Mouse (Mus musculus): ENCODE results near the gene Ercc6.

Gene Ercc6

DNA sequence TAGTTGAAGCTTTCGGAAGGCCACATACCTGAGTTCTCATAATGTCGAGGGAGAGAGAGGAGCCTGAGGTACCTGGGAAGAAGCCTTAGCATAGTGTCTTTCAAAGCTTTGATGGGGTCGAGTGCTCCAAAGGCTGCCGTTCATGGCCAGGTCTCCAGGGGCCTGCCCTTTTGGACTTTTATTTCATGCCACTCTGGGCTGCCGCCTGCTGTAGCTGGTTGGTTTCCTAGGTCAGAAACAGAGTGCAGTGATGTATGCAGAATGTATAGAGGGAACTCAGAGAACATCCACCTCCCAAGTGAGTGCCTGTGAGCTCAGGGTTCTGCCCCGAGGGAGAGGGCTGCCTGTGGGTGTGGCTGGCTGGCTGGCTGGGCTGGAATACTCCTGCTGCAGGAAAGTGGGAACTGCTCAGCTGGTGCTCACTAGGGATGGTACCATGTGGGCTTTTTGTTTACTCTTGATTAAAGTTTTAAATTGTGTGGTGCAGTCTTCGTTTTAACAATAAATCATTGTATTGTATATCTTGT is 7.1 kb downstream of the Ercc6 start:
- no peak for DNase-seq (ENCODE audit: low read depth)

DNA sequence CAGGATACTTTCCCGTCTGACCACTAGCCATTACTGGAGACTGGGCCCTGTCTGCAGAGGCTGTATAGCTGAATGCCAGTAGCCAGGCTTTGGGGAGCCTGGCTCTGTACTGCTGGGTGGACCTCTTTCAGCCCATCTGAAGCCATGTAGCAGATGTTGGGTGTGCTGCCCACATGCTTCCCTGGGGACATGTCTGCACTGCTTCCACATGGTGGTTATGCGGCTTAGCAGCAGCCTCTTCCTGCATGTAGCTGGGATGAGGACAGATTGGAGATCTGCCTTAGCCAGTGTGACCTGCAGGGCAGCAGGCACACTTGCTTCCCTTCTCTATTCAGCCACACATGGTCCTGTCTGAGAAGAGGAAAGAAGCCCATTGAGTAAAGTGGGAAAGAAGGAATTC is 9.0 kb downstream of the Ercc6 start:
- no peak for DNase-seq (ENCODE audit: low read depth)

DNA sequence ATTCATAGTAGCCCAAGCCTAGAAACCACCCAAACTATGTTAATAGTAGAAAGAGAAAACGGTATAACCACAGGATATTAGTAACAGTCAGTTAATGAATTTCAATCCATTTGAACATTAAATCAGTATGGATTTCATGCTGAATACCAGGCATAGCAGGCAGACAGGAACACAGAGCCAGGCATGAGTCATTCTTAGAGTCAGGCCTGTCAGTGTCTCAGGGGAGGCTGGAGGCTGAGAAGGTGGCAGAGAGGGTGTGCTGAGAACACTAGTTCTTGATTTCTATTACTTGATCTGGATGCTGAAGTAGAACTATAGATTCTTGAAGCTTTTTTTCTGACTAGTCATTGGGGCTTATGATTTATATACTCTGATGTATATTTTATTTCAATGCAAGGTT is 10.8 kb downstream of the Ercc6 start:
- DNase-seq (ENCODE audit: low read depth), result no peak

DNA sequence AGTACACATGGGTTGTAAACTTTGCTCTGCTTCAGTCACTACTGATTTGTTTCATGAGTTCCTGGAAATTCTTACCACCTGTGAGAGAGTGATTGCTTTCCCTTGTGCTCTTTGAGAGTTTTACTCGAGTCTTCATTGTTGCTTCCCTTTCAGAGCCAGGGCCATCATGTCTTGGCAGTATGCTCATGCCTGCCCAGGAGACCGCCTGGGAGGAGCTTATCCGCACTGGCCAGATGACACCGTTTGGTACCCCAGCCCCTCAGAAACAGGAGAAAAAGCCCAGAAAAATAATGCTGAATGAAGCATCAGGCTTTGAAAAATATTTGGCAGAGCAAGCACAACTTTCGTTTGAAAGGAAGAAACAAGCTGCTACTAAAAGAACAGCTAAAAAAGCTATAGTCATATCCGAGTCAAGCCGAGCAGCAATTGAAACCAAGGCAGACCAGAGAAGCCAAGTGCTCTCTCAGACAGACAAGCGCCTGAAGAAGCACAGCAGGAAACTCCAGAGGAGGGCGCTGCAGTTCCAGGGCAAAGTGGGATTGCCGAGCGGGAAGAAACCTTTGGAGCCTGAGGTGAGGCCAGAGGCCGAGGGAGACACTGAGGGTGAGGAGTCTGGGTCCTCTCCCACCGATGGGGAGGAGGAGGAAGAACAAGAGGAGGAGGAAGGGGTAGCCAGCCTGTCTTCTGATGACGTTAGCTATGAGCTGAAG is 12.8 kb downstream of the Ercc6 start:
- DNase-seq (ENCODE audit: low read depth), result no peak

DNA sequence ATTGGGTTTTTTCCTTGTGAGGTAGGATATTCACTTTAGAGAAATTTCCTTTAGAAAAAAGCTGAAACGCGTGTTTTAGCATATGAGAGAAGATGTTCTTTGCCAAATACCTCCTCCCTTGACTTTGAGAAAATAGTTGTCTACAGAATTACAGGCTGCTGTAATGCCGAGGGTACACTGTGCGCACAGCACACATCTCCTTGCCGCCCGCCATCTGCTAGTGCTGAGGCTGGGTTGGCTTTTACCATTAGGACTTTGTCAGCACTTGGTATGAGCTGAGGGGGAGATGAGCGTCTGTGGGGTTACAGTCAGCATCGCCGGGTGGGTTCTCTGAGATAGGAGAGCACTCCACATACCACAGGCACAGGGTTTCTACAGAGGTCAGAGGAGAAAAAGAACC is 13.9 kb downstream of the Ercc6 start:
- no peak for DNase-seq (ENCODE audit: low read depth)

DNA sequence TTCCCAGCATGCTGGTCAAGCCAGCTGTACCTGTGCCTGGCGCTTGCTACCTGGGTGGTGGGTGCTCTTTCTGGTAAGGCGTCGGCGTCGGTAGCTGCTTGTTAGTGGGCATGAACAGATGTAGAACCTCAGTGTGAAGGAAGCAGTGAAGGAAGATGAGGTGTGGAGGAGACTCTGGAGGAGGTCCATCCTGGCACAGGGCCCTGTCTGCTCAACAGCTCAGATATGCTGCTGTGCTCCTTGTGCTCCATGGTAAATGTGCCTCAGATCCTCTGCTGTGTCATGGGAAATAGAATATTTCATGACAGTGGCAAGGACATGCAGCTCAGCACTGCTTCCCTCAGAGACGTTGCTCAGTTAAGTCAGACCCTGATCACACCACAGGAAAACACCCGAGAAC is 15.7 kb downstream of the Ercc6 start:
- DNase-seq (ENCODE audit: low read depth), result no peak

DNA sequence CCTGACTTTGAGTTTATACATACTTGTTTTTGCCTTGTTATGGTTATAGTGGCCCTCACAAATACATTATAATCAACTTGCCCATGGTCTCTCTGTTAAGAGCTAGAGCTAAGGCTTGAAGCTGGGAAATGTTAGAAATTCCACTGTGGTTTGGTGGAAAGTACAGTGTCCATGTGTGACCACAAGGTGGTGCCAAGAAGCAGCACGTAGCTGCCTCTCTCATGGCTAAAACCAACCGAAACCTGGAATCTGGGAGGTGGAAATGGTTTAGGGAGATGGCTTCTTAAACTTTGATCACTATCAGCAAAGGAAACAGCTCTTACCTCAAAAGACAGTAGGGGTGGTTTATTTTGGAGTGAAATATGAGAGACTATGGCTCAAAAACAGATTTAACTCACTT is 17.6 kb downstream of the Ercc6 start:
- DNase-seq (ENCODE audit: low read depth), result no peak

DNA sequence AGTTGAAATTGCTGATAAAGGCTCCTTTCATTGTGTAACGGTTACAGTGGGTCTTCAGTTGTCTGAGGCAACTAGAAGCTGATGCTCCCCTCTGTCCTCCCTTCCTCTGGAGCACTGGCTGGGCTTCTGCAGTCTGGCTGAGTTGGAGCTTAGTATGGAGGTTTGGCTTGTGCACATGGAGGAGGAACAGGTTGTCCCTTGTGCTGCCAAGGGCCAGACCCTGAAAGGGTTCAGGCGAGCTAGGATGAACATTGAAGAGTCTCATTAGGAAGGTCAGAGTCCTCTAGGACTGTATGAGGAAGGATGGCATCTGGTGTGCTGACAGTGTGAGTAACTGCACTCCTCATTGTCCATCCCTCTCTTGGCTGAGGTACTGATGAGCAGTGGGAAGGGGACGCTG is 18.1 kb downstream of the Ercc6 start:
- no peak for DNase-seq (ENCODE audit: low read depth)

DNA sequence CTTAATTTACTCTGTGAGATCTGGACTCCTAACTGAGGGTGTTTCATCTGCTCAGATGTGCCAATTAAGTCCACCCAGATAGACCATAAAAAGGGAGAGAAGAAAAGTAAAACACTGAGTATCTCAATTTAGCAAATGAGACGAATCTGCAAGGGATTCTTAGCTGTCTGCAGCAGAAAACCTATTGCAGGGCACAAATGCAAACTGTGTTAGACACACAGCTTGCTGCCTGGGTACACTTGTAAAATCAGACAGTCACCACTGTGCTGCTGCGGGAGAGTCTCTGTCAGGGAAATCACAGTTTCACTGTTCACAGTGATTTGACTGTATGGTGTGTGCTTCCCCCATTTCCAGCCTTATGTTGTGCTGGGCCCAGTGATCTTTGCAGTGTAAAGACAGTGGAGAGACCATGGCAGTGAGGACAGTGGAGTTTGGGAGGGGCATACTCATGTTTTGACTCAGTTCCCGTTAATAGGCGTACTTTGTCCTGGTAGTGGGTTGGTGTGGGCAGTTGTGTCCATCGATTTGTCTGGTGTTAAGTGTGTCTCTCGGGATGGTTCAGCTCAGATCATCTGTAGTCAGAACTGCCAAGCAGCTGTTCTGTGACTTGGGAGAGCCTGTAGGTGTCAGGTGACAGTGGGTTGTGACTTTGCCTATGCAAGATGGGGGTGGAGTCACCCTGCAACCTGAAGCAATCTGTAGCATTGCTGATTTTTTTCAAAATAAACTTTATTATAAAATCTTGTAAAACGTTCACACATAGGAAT is 19.2 kb downstream of the Ercc6 start:
- DNase-seq (ENCODE audit: low read depth), result no peak

DNA sequence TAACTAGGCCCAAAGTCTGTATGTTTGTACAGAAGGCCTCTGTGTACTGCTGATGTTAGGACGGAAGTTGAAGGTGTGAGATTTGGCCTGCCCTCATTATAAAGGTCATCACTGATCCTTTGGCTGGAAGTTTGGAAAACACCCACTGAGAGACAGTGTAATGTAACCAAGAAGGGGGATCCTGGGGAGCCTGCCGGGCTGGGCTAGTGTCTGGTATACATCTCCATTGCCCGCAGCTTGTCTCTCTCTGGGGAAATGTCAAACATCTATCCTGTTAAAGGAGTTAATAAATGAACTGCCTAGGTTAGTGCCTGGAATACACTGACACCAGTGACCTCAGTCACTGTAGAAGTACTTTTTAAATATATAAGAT is 19.8 kb downstream of the Ercc6 start:
- DNase-seq (ENCODE audit: low read depth), result no peak

DNA sequence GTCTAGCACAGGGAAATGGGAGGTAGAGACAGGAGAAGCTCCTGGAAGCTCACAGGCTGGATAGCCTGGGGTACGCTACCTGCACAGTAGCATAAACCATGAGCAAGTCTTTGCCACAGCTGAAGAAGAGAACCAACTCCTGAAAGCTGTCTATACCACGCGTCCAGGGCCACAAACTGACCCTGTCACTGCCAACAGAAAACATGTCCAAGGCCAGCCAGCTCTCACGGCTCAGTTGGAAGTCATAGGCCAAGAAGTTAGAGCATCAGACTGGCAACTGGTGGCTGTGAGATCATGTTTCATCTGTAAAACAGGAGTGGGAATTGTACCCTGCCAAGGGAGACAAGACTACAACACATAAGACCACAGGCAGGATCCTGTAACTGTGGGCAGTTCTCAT is 20.3 kb downstream of the Ercc6 start:
- no peak for DNase-seq (ENCODE audit: low read depth)

DNA sequence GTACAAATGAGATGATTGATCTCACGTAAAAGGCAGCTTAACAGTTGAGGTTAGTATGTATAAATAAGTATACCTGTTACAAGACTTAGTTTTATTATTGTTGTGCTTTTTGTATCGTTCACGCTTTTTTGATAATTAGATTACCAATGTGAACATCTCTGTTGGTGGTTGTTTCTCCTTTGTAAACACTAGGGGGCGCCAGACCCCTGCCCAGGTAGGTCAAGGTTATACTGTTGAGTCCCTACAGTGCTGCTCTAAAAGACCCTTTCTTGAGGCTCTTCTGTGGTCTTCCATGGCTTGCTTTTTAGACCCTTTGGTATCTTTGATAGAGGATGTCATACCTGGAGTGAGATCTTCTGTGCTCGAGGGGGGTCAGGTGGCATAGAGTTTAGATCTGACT is 20.8 kb downstream of the Ercc6 start:
- DNase-seq (ENCODE audit: low read depth), result no peak

DNA sequence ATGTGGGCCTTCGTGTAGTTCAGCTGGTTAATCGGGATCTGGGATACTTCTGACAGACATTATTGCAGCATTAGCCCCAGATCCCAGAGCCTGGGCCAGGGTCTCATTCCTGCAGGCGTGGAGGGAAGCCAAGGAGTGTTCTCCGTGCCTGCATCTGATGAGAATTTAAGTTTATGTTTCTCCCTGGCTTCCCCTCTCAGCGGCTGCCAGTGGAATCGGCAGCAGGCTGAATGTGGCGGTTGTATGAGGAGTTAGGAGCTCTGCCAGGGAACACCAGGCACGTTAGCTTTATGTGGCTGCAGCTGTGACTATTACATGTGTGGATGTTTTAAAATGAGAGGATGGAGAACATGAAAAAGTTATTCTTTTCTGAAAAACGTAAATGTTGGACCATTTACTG is 23.4 kb downstream of the Ercc6 start:
- no peak for DNase-seq (ENCODE audit: low read depth)

DNA sequence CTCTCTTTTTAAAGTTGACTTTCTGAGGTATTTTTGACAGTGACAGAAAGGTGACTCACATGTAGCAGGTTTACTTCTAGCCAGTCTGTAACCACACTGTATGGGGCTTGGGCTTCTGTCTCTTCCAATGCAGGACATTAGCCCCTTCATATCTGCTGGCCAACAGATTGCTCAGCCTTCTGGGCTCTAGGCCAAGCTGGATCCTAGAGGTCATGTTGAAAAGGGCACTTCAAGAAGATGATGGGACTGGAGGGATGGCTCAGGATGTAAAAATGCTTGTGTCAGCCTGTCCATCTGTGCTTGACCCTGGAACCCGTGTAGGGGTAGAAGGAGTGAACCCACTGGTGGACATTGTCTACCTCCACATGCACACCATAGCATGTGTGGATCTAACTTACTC is 24.8 kb downstream of the Ercc6 start:
- no peak for DNase-seq (ENCODE audit: low read depth)

DNA sequence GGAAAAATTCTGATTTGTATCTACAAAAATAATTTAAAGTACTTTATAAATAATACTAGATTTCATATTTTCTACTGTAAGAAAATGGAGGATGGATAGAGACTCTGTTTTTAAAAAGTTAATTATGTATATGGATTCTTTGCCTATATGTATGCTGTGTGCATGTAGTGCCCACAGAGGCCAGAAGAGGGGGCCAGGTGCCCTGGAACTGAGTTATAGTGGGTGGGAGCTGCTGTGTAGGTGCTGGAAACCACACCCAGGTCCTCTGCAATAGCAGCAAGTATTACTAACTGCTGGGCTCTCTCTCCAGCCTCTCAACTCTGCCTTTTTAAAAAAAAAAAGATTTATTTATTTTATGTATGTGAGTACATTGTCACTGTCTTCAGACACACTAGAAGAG is 29.8 kb downstream of the Ercc6 start:
- DNase-seq (ENCODE audit: low read depth), result no peak

DNA sequence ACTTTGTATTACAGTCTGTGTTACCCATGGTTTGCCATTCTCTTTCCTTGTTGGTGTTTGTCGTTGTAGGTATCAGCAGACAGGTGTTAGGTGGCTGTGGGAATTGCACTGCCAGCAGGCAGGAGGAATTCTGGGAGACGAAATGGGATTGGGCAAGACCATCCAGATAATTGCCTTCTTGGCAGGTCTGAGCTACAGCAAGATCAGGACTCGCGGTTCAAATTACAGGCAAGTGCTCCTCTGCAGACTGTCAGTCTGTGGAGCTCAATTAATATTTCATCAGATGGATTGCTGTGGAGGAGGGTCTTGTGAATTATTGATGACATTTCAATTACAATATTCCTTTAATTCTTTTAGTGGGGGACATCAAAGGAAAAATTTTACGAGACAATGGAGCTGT is 33.4 kb downstream of the Ercc6 start:
- no peak for DNase-seq (ENCODE audit: low read depth)

DNA sequence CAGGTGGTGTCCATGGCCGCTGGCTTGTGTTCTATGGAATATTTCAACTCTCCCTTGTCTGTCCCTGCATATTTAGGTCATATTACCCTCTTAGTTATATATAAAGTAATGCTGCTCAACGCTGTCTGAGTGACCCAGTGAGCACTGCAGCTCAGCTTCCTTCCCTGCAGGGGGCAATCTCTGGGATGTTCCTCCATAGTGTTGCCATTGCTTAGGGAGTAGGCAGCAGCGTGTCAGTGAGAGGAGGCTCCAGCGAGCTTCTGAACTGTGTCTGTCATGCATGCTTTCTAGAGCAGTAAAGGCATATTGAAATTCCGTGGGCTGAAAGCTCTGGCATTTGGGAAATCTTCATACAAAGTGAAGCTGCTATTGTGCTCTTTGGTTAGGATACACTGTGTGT is 38.5 kb downstream of the Ercc6 start:
- no peak for DNase-seq (ENCODE audit: low read depth)

DNA sequence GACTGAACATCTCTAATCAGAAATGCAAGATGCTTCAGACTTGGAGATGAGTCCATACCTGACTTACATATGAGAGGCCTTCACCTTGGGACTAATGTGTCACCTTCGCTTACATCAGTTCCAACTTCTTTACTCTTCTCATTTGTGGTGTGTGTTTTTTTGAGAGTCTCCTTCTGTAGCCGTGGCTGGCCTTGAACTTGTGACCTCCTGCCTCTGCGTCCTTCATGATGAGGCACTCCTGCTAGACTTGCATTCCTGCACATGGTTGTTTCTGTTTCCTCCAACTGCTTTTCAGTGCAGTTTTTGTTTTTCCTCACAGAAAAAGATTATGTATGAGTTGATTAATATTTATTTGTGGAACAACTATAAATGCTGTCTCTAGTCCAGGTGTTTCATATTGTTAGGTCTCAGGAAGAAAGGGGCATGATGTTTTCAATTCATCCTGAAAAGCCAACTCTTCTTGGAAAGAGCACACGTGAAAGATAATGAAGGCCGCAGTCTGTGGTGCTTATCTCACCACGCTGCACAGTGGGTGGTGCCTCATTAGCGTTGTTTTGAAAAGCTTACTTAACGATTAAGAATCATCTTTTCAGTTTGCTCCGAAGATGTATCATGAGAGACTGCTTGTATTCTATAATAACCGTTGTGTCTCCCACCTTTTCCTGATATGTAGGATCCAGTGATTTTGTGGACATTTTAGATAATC is 40.0 kb downstream of the Ercc6 start:
- DNase-seq (ENCODE audit: low read depth), result no peak

DNA sequence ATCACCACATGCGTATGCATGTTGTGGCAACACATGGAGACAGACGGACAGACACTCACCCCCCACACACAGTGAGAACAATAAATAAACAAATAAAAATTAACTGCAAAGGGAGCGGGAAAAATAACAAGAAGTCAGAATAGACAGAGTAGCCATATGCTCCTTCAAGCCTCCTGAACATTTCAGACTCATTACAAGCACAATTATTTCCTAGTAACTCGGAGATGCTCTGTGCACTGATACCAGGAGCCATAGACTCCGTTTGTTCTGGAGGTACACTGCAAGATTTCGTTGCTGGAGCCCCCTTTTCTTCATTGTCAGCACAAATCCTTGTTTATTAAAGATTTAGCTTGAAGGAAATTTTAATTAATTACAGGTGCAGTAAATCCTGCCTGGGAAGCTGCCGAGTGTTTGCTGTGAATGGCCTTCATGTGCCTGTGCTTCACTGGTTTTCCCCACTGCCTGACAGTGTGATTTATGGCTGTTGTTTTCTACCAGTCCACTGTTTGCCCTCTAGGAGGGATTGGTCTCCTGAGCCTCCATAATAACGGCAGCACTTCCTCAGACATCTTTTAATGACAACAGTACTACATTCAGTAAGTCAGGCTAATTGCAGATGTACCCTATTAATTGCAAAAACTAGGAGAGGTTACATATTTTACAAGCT is 41.7 kb downstream of the Ercc6 start:
- DNase-seq (ENCODE audit: low read depth), result no peak

DNA sequence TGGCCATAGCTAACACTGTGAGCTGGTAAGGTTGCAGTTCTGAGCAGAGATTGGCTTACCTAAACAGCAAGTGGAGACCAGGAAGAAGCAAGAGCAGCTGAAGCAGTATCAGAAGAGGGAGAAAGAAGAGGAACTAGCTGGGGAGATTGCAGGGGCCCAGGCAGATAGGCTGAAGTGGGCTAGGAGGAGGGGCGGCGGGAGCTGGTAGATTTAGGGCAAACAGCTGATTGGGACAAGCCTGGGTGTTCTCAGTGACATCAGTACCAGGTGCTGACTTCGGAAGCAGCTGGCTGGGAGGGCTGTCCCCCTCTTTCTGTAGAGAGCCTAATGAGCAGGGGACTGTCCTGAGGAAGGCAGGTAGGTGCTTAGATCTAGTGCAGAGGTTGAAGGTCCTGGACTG is 48.1 kb downstream of the Ercc6 start:
- DNase-seq (ENCODE audit: low read depth), result no peak

DNA sequence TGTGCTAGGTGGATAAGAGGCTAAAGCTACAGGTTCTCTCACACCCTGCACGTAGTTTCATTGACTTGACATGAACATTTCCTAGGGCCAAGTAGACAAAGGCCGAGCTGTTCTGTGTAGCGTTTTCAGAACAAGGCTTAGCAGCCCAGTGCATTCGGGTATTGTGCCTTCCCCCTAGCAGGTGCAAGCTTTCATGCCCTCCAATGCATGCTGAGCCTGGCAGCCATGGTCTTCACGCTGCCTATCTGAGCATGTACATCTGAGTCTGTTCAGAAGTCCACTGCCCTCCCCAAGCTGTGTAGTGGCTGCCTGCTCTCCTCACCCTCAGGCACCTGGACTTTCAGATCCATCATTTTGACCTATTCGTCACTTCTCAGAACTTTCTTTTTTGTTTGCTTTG is 50.3 kb downstream of the Ercc6 start:
- no peak for DNase-seq (ENCODE audit: low read depth)

DNA sequence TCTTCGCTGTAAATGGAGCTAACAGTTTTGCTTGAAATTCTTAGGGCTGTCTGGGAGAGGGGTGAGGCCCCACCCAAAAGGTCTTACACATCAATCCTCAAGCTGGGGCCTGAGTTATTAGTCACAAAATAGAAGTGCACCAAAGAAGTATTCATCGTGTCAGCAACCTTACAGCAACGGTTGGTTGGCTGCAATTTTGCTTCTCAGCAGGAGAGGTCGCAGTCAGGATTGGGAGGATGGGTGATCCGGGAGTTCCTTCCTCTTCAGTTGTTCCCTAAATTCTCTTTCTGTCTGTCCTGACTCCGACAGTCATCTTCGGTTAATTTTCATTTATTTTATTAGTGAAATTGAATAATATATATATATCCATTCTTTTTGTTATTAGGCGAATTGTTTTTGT is 59.2 kb downstream of the Ercc6 start:
- no peak for DNase-seq (ENCODE audit: low read depth)

DNA sequence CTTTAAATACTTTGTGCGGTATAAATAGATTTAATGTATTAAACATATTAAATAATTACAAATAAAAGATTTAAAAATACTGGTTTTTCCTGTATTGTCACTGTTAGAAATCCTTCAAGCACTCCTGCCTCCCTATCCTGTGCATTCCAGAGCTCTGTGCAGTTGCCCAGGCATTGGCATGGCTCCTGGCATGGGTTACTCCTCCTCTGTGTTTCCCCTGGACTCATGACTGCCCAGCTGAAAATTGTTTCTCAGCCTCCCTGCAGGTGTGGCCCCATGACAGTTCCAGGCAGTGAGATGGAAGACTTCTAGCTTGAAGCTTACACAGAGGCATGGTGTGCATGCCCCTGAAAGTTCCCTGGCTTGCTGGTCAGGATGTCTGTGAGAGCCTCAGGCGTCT is 65.1 kb downstream of the Ercc6 start:
- no peak for DNase-seq (ENCODE audit: low read depth)

All from c-Kit-positive CD71-negative TER-119-negative erythroid progenitor cells, embryonic 14.5 days (primary cell).